Mouse (Mus musculus) CH12F3 (cell line): ENCODE measurements at regions not wholly inside any gene's neighbourhood (a gene's known extent, or its start where the extent isn't known, plus 50 kb on each side); places are given as distances from the start of the nearest gene placed in this dataset.

Source experiments
- in situ Hi-C: fragments of 300-500 bp; cut with MboI; formaldehyde crosslinking; loops from 2 replicates; pipeline ENCODE4 v1.14.3; 2020; ENCODE audit warnings: low sequenced_read_pairs

- in situ Hi-C loops = no loop called here
Observed at GRCm38 (mm10) chr5:102287131-102287530, 194.1 kb upstream of the Arhgap24 start.

DNA sequence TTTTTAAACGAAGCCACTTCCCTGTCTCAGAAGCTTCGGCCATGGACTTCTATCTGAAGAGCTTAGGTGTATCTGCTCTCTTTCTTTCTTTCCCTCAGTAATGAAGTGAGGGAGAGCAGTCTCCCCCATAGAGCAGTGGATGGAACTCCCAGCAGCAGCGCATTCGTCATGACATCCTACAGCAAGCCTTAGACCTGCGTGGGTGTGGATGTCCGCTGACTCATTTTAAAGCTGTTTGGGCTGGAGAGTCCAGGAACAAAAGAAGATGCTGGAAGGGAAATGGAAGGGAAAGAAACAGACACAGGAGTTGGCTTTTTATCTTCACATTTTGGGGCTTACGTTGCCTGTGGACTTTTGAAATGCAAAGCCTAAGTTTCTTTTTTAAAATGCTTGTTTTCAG is 190.3 kb upstream of the Arhgap24 start:
- in situ Hi-C loops = no loop called here

DNA sequence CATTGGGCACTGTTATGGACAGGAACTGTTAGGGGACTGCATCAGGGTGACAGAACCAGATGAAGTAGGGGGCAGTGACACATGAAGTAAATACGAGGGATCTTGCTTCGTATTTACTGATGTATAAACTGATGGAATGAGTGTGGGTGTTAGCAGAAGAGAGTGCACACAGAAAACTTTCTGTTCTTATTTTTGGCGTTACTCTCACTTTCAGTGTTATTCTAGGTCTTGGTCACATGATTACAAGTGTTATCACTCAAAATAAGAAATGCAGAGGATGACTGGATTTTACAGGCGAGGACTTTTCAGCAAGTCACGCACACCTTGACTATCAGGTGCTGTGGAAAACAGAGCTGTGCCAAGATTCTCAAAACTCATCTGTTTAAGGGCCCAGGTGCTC is 185.6 kb upstream of the Arhgap24 start:
- in situ Hi-C loops = no loop called here

GRCm38 (mm10) chr5:102306309-102306708 is 174.9 kb upstream of the Arhgap24 start:
- in situ Hi-C loops = no loop called here

- in situ Hi-C loops = no loop called here
Observed at GRCm38 (mm10) chr5:102306718-102307117, 174.5 kb upstream of the Arhgap24 start.

DNA sequence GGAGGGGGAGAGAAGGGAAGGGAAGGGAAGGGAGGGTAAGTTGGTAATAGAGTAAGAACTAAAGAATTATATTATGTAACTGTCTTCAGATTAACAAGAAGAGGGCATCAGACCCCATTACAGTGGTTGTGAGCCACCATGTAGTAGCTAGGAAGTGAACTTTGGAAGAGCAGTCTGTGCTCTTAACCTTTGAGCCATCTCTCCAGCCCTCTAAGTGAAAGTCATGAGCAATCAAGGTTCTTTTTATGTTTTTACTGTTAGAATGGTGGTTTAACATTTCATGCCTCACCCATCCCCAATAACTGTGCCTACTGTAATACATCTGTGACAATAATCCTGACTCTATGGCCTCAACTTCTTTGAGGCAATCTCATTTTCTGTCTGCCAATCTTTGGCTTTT is 169.6 kb upstream of the Arhgap24 start:
- in situ Hi-C loops = no loop called here

DNA sequence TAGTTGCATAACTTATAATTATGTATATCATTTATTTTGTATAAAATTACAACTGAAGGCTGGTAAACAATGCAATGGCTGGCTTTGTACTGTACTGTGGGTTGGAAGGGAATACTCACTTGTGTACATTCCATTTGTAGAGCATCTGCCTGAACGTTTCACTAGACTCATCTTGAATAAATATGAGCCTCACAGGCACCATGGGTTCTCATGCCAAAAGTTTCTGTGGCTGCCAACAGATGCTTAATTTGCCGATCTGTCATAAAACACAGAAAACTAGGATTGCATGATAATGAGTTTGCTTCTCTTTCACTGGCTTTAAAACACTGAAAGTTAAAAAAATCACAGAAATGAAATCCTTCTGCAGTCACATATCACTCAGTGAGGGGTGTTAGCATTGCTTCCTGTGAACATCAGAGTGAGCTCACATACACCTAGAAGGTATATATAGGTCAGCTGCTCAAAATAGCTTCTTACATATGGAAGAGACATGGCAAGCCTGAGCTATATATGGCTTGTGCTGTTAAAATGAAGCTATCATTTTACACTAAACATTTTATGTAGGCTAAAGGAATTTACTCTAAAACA is 152.9 kb upstream of the Arhgap24 start:
- in situ Hi-C loops = no loop called here

DNA sequence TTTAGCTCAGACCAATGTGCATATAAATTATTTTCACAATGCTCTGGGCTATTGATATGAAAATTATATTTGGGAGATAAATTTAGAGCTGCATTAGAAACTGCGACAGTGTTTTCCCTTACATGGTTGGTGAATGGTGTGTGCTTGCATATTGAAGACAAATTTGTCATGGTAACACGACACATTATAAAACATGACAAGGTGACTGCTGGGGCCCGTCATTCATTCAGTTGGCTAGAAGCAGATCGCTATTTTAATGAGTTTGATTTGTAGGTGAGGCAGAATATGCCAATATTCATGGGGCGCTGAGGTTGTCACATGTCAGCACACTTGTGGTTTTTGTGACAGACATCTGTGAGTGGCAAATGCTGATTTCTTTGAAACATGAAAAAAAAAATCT is 147.3 kb upstream of the Arhgap24 start:
- in situ Hi-C loops = no loop called here

GRCm38 (mm10) chr5:102334442-102335197 is 146.6 kb upstream of the Arhgap24 start:
- in situ Hi-C loops = no loop called here

- in situ Hi-C loops = no loop called here
Observed at GRCm38 (mm10) chr5:102366481-102366880, 114.7 kb upstream of the Arhgap24 start.

DNA sequence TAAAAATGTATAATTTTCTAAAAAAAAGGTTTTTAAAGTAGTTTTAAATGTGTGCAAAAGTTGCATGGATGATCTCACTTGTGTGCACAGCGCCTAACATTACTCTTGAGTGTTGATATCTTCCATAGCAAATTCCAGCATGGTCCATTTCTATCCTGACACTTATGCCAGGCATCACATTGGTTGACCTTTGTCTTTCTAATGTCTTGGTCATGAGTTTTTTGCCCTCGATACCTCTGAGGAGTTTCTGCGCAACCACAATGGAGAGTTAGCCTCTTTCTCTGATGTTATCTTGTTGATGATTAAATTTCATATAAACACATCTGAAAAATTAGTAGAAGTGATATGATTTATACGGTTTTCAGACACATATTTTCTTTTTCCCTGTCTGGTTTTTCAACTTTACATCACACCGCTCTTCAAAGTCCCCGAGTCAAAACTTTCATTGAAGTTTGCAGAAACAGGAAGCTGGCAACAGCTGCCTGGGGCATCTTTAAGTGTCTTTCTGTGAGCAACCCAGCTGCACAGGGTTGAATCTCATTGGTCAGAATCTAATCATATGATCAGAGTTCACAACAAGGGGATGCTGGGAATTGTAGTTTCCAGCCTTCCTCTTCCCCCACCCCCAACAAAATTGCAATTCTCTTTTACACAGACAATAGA is 107.8 kb upstream of the Arhgap24 start:
- in situ Hi-C loops = no loop called here

DNA sequence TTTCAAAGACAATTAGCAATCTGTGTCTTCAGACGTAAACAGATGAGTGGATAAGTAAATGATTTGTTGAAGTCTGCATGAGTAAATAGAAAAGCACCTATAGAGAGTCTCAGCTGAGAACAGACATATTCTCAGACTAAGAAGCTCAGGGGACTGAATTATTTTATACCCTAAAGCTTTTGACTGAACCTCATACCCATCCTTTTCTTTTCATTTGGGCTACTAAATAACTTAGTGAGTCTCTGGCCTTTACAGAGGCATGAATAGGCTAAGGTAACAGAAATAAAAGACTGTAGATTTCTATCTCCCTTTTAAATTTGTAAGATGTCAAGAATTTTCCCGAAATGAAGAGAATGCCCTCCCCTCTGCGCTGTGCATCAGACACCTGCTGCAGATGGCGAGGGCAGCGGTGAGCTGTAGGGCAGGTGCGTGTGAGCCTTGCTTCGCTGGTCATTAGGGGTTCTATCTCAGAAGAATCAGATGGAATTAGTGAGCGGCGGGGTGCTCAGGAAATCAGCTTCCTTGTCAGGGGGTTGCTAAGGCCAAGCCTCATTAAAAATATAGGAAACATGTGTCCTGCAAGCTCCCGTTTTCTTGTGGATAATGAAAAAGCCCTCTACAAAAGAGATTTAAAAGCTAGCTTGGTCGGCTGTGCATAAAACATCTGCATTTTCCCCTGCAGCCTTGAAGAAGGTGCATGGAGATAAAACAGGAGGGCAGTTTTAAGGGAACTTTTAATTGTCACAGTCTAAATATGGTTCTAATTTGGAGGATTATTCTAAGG is 107.0 kb upstream of the Arhgap24 start:
- in situ Hi-C loops = no loop called here

GRCm38 (mm10) chr5:102375339-102375738 is 105.9 kb upstream of the Arhgap24 start:
- in situ Hi-C loops = no loop called here

DNA sequence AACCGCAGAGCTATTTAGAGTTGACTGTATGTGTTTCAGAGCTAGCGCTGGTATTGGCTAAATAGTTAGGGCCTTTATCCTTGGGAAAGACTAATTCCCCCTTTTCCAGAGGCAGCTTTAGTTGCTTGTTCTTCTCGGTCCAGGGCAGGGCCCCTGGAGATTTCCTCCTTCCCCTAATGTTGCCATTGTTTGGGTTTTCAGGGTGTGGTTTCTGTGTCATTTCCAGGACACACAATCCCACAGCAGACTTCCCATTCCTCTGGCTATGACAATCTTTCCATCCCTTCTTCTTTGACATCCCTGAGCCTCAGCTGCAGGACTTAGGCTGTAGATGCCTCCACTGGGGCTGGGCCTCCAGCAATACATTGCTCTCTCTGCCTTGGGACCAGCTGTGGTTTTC is 87.2 kb upstream of the Arhgap24 start:
- in situ Hi-C loops = no loop called here

DNA sequence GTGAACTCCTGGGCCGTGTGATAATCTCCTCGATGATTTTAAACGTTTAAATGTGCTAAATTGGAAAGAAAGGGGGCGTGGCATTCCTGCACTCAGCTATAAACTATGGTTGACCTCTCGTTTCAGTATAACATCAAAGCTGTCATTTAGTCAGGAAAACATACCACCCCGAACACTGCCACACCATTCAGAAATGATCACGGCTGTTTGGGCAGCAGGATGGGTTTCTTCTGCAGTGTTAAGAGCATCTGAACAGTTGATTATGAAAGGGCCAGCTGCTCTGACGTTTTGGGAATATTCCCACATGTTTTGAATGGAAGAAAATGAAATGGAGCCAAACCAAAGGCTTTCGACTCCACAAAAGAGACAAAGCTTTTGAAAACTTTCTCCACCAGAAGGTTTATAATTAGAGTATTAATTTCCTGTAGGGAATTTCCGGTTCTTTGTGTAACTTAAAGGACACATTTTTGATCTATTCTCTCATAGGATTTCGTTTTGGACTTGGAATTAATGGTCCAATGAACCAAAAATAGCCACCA is 85.5 kb upstream of the Arhgap24 start:
- in situ Hi-C loops = no loop called here

DNA sequence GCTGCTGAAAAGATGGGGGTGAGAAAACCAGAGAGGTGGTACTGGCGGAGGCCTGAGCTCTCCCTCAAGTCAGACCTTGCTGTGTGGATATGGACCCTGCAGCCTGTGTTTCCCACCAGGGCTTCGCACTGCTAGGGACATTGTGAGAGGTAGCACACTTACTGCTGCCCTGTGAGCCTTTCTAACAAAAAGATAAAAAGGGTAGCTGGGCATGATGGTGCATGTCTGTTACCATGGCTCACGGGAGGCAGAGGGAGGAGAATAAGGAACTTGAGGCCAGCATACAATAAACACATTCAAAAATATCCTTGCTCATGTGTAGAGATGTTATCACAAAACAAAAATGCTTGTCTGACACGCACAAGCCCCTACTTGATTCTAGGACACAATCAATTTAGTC is 82.2 kb upstream of the Arhgap24 start:
- in situ Hi-C loops = no loop called here

DNA sequence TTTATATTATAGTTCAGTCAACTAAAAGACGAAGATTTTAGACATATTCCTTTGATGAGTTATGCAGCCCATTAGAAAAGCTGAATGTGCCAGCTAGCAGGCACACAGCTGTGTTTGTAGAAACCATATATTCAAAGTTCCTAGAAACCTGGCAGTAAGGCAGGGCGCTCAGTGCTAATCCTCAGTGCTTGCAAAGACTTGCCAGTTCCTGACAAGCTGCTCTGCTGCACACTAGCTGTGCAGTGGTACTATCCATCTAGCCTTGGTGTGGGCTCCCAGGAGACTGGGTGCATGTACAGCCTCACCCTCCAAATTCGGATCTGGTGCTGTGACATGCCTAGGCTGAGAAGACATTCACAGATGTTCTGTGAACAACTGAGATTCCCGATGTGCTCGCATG is 63.5 kb upstream of the Arhgap24 start:
- in situ Hi-C loops = no loop called here

GRCm38 (mm10) chr5:102419089-102419488 is 62.1 kb upstream of the Arhgap24 start:
- in situ Hi-C loops = no loop called here

- in situ Hi-C loops = no loop called here
Observed at GRCm38 (mm10) chr5:102424636-102425242, 56.5 kb upstream of the Arhgap24 start.

DNA sequence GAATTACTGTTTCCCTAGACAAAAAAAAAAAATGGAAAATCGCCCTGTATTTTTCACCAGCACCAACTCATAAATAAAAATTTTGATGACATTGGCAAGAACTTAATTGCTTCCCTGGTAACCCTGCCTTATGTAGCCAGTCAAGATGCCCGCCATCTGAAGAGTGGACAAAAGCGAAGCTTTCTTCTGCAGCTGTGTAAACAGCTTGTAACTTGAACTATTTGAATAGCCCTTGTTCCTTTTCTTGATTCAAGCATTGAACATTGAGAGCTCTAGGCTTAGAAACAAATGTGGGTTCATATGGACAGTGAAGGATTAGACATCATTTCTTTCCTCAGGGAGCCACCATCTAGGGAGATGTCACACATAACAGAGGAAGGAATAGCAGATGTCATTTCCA is 52.9 kb upstream of the Arhgap24 start:
- in situ Hi-C loops = no loop called here
